Mouse (Mus musculus): ENCODE results near the gene Wdcp.
A peak's percentile ranks its signal among the peaks of the same experiment; 100 is the strongest.
"Not testable (repeated sequence)": the region's sequence is repeated elsewhere in the genome, so short reads cannot be mapped to it uniquely, and the experiment has no call there.

Gene Wdcp

GRCm38 (mm10) chr12:4871260-4871659 lies 28.2 kb downstream of the Wdcp start:
- no peak for DNase-seq (ENCODE audit: low read depth)

DNA sequence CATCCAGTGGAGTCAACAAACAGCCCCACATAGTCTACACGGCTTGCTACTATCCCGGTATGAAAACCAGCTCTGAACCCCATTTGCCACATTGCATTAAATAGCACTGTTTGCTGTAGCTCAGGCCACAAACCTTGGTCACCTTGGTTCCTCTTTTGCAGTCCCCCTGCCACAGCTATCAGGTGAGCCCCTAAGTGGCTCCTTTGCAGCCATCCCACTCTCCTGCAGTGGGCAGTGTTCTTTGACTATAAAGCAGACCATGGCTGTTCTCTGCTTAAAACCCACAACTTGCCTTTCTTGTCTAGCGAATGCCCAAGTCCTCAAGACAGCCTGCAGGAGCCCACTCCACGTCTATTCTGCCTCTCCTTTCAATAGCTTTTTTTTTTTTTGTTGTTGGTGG lies 29.2 kb downstream of the Wdcp start:
- no peak for DNase-seq (ENCODE audit: low read depth)

- no peak for DNase-seq (ENCODE audit: low read depth)
These were observed 29.9 kb downstream of the Wdcp start for GRCm38 (mm10) chr12:4872983-4873477.

DNA sequence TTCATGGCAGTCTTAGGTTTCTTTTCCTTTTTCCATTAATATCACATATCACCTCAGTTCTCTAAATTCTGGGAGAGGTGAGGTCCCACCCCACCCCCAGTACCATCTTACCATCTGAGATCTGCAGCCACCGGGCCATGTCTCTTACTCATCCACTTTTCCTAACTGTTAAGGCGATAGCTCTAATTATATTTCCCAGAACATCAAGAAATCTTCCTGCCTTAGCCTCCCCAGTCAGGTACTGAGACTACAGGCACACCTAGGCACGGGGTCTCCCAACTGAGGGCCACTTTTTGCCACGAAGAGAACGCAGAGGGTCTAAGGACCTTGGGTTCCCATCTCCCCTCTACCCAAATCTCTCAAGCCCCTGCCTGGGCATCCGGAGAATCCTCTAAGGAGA lies 30.4 kb downstream of the Wdcp start:
- no peak for DNase-seq (ENCODE audit: low read depth)

DNA sequence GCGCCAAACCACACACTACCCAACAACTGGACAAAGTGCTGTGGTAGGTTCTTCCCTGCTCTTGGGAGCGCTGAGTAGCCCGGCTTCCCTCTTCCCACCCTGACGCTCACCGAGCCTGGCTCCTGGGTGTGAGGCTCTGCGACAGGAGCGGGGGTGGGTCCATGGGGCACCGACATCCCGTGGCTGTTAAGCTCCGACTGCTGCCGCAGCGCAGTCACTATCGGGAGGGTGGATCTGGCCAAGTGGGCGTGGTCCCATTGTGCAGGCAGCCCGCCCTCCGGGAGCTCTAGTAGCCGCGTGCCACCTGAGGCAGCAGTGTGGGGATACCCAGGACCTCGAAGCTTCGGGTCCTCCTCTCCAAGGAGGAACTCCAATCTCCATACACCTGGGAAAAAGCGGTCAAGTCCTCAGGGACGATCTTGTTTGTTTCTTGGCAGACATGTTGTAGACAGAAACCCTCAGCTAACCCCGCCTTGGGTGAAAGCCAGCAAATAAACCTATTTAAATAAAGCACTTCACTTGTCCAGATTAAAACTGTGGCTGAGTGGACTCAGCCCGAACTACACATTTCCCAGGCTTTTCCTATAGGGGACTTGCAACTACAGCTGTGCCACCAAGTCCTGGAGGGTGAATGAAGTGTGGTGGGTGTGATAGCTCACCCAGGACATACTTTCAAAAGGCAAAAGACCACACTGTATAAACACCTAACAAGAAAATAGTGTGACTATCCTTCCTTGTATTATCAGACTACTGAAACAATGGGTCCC lies 31.2 kb downstream of the Wdcp start, which contains the start of gene Mfsd2b:
Mfsd2b (minus strand) TSS at position 199 of the 767 bp plus-strand sequence.
- DNase-seq (ENCODE audit: low read depth) = peak; percentile 71

- no peak for DNase-seq (ENCODE audit: low read depth)
These were observed 32.5 kb downstream of the Wdcp start for GRCm38 (mm10) chr12:4875623-4876022.

GRCm38 (mm10) chr12:4878296-4878783 lies 35.2 kb downstream of the Wdcp start:
- no peak for DNase-seq (ENCODE audit: low read depth)

DNA sequence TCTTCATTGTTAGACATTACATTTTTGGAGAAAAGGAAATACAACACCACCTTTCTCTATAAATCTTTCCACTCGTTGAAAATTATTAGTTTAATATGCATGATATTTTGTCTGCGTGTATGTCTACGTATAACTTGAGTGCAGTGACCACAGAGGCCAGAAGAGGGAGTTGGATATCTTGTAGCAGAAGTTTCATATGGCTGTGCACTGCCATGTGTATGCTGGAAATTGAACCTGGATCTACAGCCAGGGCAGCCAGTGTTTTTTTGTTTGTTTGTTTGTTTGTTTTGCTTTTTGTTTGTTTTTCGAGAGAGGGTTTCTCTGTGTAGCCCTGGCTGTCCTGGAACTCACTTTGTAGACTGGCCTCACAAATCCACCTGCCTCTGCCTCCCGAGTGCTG lies 35.9 kb downstream of the Wdcp start:
- DNase-seq (ENCODE audit: low read depth) = peak; percentile 26

GRCm38 (mm10) chr12:4882086-4882485 lies 39.0 kb downstream of the Wdcp start:
- DNase-seq (ENCODE audit: low read depth) = no peak

DNA sequence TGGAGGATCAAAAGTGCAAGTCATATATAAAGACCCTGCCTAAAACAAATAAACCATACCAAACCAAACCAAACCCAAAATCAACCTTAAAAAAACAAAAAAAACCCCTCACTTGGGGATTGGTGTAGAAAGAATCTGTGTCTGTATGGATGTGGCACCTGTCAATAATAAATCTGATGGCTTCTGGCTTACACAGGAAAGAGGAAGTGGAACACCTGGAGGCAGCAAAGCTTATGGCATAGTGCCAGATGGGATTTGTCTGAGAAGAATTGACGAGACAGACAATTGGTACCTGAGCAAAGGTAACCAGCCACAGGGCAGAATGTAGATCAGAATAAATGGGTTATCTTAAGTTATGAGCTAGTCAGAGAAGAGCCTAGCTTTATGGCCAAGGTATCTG lies 42.0 kb downstream of the Wdcp start:
- no peak for DNase-seq (ENCODE audit: low read depth)

- not testable (repeated sequence) for DNase-seq (ENCODE audit: low read depth)
These were observed 43.5 kb downstream of the Wdcp start for GRCm38 (mm10) chr12:4886581-4886980.

- no peak for DNase-seq (ENCODE audit: low read depth)
These were observed 45.6 kb downstream of the Wdcp start for GRCm38 (mm10) chr12:4888739-4889138.

- DNase-seq (ENCODE audit: low read depth) = no peak
These were observed 46.1 kb downstream of the Wdcp start for GRCm38 (mm10) chr12:4889251-4889650.

DNA sequence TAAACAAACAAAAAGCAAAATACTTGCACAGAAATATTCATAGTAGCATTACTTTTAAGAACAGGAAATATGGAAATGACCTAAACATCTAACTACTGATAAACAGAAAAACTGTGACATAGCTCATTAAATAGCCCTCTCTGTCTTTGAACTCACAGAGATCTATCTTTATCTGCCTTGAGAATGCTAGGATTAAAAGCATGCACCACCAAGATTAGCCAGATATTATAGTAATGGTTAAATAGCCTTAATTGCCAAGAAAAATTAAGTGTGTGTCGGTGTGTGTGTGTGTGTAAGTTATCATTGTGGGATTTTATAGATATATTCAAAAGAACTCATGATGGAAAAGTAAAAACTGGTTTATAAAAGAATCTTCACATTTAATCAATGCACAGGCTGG lies 46.8 kb downstream of the Wdcp start:
- DNase-seq (ENCODE audit: low read depth) = no peak

DNA sequence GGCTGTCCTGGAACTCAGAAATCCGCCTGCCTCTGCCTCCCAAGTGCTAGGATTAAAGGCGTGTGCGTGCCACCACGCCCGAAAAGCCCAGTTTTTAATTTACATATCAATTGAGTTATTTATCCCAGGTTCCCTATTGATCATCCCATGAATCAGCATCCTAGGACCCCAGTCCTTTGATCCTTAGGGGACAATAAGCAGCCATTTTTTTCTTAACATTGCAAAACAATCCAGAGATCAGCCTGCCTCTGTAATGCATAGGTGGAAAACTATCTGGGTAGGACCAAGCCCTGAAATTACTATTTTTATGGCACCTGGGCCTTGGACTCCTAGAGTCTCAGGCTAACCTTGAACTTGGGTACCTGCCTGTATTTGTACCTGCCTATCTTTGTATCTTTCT lies 54.9 kb downstream of the Wdcp start:
- no peak for DNase-seq (ENCODE audit: low read depth)

DNA sequence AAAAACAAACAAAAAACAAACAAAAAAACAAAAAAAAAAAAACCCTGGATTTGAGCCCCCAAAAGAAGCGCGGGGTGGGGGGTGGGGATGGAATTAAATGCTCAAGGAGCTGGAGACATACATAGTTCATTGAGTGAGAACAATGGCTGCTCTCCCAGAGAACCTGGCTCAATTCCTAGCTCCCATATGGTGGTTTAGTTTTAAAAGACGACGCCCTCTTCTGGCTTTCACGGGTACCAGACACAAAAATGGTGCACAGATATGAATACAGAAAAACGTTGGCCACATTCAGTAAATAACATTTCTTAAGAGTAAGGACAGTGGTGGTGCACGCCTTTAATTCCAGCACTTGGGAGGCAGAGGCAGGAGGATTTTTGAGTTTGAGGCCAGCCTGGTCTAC lies 62.8 kb downstream of the Wdcp start:
- DNase-seq (ENCODE audit: low read depth) = peak; percentile 46

DNA sequence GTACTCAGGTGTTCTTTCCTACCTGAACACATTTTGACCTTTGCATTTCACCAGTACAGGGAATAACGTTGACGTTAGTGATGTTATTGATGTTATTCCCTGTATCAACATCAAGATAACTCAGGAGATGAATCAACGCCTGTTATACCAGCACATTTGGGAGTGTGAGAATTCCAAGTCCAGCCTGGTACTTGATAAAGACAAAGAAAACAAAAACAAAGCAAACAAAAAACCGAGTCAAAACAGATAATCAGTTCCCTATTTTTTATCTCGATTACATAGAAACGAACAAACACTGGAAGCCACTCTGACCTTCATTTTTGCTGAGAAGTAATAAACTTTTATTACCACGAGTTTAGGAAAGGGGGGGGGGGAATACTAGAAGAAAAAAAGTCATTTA lies 63.4 kb downstream of the Wdcp start:
- peak; percentile 35 for DNase-seq (ENCODE audit: low read depth)

- peak; percentile 98 for DNase-seq (ENCODE audit: low read depth)
These were observed 64.1 kb downstream of the Wdcp start, which contains the start of gene Ubxn2a for GRCm38 (mm10) chr12:4906951-4907906. TSS of gene Ubxn2a (minus strand) at chr12:4907705.

- no peak for DNase-seq (ENCODE audit: low read depth)
These were observed 65.3 kb downstream of the Wdcp start for GRCm38 (mm10) chr12:4908391-4908790.

Data from naive thymus-derived CD4-positive, alpha-beta T cell, adult 2 months (primary cell).